Mouse (Mus musculus) stomach, embryonic 15.5 days (tissue): ENCODE data around the gene Psmd3. TPM values are rescaled to one million over a fixed set of nuclear protein-coding genes. Genes with fewer than 3 reads are reported as not detected.
"Not testable (repeated sequence)": the region's sequence is repeated elsewhere in the genome, so short reads cannot be mapped to it uniquely, and the experiment has no call there.

Experiments
- ATAC-seq: fragments of 200-750 bp; cut with Nextera tagmentation; 2 replicates; pipeline ENCODE4 v1.8.0; 2017; ENCODE audit warnings: low read depth, moderate number of reproducible peaks, moderate TSS enrichment; ENCODE audit not compliant: insufficient read depth, low FRiP score
- H3K27ac ChIP-seq: fragments of 300-500 bp; sonication (generic); 2 replicates; pipeline ENCODE4 v1.5.1; 2015; ENCODE audit warnings: mild to moderate bottlenecking, inconsistent platforms
- H3K27me3 ChIP-seq: fragments of 300-500 bp; sonication (generic); replicated peaks from 2 replicates; pipeline ENCODE4 v1.6.1; 2015; ENCODE audit warnings: inconsistent platforms
- H3K36me3 ChIP-seq: fragments of 300-500 bp; sonication (generic); 2 replicates; pipeline ENCODE4 v1.6.1; 2015; ENCODE audit warnings: inconsistent platforms
- H3K4me1 ChIP-seq: fragments of 300-500 bp; sonication (generic); 2 replicates; pipeline ENCODE4 v1.6.1; 2015; ENCODE audit warnings: inconsistent platforms
- H3K4me2 ChIP-seq: fragments of 300-500 bp; sonication (generic); 2 replicates; pipeline ENCODE4 v1.6.1; 2015; ENCODE audit warnings: mild to moderate bottlenecking, inconsistent platforms
- H3K4me3 ChIP-seq: fragments of 300-500 bp; sonication (generic); replicated peaks from 2 replicates; pipeline ENCODE4 v1.5.1; 2015; ENCODE audit warnings: inconsistent platforms
- H3K9ac ChIP-seq: fragments of 300-500 bp; sonication (generic); 2 replicates; pipeline ENCODE4 v1.6.1; 2015; ENCODE audit warnings: inconsistent platforms
- H3K9me3 ChIP-seq: fragments of 300-500 bp; sonication (generic); 2 replicates; pipeline ENCODE4 v1.6.1; 2016; ENCODE audit warnings: inconsistent platforms
- WGBS: fragments of 180-500 bp; shearing (Covaris S2); methylation state at CpG from one replicate; pipeline ENCODE4 v1.1.7; 2015; 5-methylcytosine and 5-hydroxymethylcytosine counted together
- polyA plus RNA-seq: library from polyadenylated mRNA; unstranded; fragments of >200 nt; fragmentation: Nextera tagmentation; extraction: Ambion mirVana; gene quantifications from 2 replicates; pipeline ENCODE4 v1.2.1, GENCODE M21; 2015

Gene Psmd3
- 180 and 190 TPM in 2 replicates for polyA plus RNA-seq

- Histone ChIP-seq H3K36me3 (peaks cover 13% of the 10 kb centered on the region), H3K27ac (peak within 1 kb of the TSS; percentile 82), H3K9ac (peak within 1 kb of the TSS; percentile 100), H3K9me3 (no peaks in the 10 kb centered on the region), H3K4me3 (peak within 1 kb of the TSS; percentile 98), H3K4me2 (peak within 1 kb of the TSS; percentile 79), H3K4me1 (peaks cover 12% of the 10 kb centered on the region), H3K27me3 (no peaks in the 10 kb centered on the region)
- WGBS = 3% methylated on average over 45 of the region's 45 CpGs
- peak; percentile 93 for ATAC-seq
These were observed at the start of gene Psmd3 for GRCm38 (mm10) chr11:98681786-98682745. TSS of gene Psmd3 (plus strand) at chr11:98682554.

GRCm38 (mm10) chr11:98635312-98635970 is 46.9 kb upstream of the Psmd3 start:
- H3K27me3 ChIP-seq, H3K9ac ChIP-seq, H3K4me2 ChIP-seq, H3K36me3 ChIP-seq, H3K9me3 ChIP-seq, ATAC-seq, H3K27ac ChIP-seq, H3K4me1 ChIP-seq, H3K4me3 ChIP-seq: not testable (repeated sequence)
- WGBS = 31% methylated on average over 10 of the region's 10 CpGs

GRCm38 (mm10) chr11:98637501-98637900 is 44.9 kb upstream of the Psmd3 start:
- WGBS = 75% methylated on average over 1 of the region's 1 CpGs
- Histone ChIP-seq H3K27me3 (no peaks in the 10 kb centered on the region), H3K9me3 (no peaks in the 10 kb centered on the region), H3K4me3 (no peak overlapping the region), H3K9ac (no peak overlapping the region), H3K36me3 (no peaks in the 10 kb centered on the region), H3K27ac (no peak overlapping the region), H3K4me2 (no peak overlapping the region), H3K4me1 (no peaks in the 10 kb centered on the region)
- ATAC-seq = no peak

DNA sequence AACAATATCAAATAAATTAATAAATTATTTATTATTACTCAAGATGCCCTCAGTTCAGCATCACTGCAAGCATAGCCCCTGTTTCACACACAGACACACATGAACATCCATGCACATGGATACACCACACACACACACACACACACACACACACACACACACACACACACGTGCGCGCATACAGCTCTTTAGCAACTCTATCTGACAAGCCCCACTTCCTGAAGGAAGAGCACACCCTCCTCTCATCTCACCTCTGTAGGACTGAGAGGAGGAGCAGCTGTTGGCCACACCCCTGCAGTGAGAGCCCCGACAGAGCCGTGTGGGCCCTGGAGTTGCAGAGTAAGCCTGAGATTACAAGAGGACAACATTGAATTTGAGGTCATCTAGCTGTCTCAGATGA is 42.3 kb upstream of the Psmd3 start:
- no peak for ATAC-seq
- 57% methylated on average over 5 of the region's 5 CpGs for WGBS

DNA sequence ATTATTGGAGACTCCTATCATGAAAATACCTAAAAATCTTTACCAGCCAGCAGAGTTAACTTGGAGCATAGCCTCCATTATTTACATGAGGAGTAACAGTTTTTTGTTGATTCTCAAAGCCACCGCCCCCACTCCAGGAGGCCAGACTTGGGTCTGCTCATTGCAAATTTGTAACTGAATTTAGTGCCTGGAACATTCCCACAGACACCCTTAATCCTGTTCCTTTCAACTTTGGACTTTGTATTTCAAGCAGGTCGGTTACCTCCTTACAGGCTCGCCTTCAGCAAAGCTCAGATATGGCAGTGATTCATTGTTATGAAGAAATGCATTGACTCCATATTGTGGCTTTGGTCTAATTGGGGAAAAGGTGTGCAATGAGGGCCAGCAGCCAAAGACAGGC is 37.6 kb upstream of the Psmd3 start:
- Histone ChIP-seq H3K27me3 (no peaks in the 10 kb centered on the region), H3K9ac (no peak overlapping the region), H3K36me3 (no peaks in the 10 kb centered on the region), H3K9me3 (no peaks in the 10 kb centered on the region), H3K4me2 (no peak overlapping the region), H3K4me3 (no peak overlapping the region), H3K4me1 (no peaks in the 10 kb centered on the region), H3K27ac (no peak overlapping the region)
- WGBS = 67% methylated on average over 3 of the region's 3 CpGs
- no peak for ATAC-seq

More for the DNA sequence above, 42.3 kb upstream of the Psmd3 start:
- Histone ChIP-seq H3K36me3 (no peaks in the 10 kb centered on the region), H3K27ac (no peak overlapping the region), H3K27me3 (no peaks in the 10 kb centered on the region), H3K4me2 (no peak overlapping the region), H3K4me3 (no peak overlapping the region), H3K4me1 (no peaks in the 10 kb centered on the region), H3K9me3 (no peaks in the 10 kb centered on the region), H3K9ac (no peak overlapping the region)

GRCm38 (mm10) chr11:98645946-98646345 is 36.4 kb upstream of the Psmd3 start:
- no peaks in the 10 kb centered on the region for H3K36me3 ChIP-seq
- no peak overlapping the region for H3K4me3 ChIP-seq
- 65% methylated on average over 2 of the region's 2 CpGs for WGBS
- H3K9ac ChIP-seq = no peak overlapping the region
- no peaks in the 10 kb centered on the region for H3K9me3 ChIP-seq
- H3K27ac ChIP-seq = no peak overlapping the region
- H3K4me1 ChIP-seq = no peaks in the 10 kb centered on the region
- no peak overlapping the region for H3K4me2 ChIP-seq
- no peak for ATAC-seq
- H3K27me3 ChIP-seq = 0 out of 2 replicates have a peak, but pooled peaks cover 2% of the 10 kb centered on the region

DNA sequence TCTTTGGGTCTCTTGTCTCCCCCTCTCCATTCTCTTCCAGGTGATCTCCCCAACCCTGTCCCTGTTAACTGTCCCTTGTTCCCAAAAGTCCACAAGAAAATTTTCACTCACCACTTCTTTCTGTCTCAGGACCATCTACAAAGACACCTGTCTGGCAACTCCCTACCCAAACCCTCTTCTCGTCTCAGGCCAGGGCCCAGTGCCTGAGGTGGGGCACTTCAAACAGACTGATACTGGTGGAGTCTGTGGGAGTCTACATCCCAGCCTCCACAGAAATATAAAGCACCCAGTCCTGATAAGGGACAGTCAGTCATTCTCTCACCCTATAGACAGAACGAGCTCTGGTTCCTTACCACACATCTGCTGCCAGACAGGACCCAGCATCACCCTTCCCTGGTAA is 35.9 kb upstream of the Psmd3 start, which contains the start of gene Gsdma2:
Gsdma2 (plus strand) TSS at position 301 of the 400 bp plus-strand sequence.
- Histone ChIP-seq H3K4me1 (no peaks in the 10 kb centered on the region), H3K4me2 (no peak within 1 kb of the TSS), H3K27me3 (0 out of 2 replicates have a peak, but pooled peaks cover 2% of the 10 kb centered on the region), H3K4me3 (no peak within 1 kb of the TSS), H3K36me3 (no peaks in the 10 kb centered on the region), H3K27ac (no peak within 1 kb of the TSS), H3K9ac (no peak within 1 kb of the TSS), H3K9me3 (no peaks in the 10 kb centered on the region)
- WGBS = 44% methylated on average over 2 of the region's 2 CpGs
- no peak for ATAC-seq

GRCm38 (mm10) chr11:98655076-98655475 is 27.3 kb upstream of the Psmd3 start:
- H3K27me3 ChIP-seq, H3K27ac ChIP-seq, H3K4me1 ChIP-seq, H3K4me2 ChIP-seq, H3K9ac ChIP-seq, H3K9me3 ChIP-seq, H3K36me3 ChIP-seq, H3K4me3 ChIP-seq: not testable (repeated sequence)
- ATAC-seq = peak; percentile 35
- WGBS = 15% methylated on average over 7 of the region's 7 CpGs

- H3K9ac ChIP-seq = no peak overlapping the region
- H3K9me3 ChIP-seq = no peaks in the 10 kb centered on the region
- no peak for ATAC-seq
- no peaks in the 10 kb centered on the region for H3K4me1 ChIP-seq
- no peaks in the 10 kb centered on the region for H3K27me3 ChIP-seq
- H3K4me3 ChIP-seq = no peak overlapping the region
- H3K27ac ChIP-seq = no peak overlapping the region
- H3K4me2 ChIP-seq = no peak overlapping the region
- WGBS = 10% methylated on average over 6 of the region's 6 CpGs
- no peaks in the 10 kb centered on the region for H3K36me3 ChIP-seq
These were observed 21.8 kb upstream of the Psmd3 start for GRCm38 (mm10) chr11:98660517-98660916.

DNA sequence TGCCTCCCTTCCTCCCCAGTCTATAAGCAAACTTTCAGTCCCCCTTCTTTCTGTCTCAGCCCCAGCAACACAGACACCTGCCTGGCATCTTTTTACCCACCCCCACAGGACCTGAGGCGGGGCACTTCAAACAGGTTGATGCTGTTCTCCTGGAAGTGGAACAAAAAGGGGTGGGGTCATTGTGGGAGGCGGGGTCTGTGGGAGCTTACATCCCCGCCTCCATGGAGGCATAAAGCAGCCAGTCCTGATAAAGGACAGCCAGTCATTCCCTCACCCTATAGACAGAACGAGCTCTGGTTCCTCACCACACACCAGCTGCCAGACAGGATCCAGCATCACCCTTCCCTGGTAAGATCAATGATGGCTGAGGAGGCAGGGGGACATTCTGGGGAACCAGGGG is 18.3 kb upstream of the Psmd3 start, which contains the start of gene Gsdma:
Gsdma (plus strand) TSS at position 261 of the 400 bp plus-strand sequence.
- H3K9me3 ChIP-seq = no peaks in the 10 kb centered on the region
- H3K4me1 ChIP-seq = no peaks in the 10 kb centered on the region
- H3K9ac ChIP-seq = no peak within 1 kb of the TSS
- WGBS = 23% methylated on average over 4 of the region's 4 CpGs
- no peaks in the 10 kb centered on the region for H3K36me3 ChIP-seq
- H3K4me3 ChIP-seq = no peak within 1 kb of the TSS
- H3K27me3 ChIP-seq = 0 out of 2 replicates have a peak, but pooled peaks cover 7% of the 10 kb centered on the region
- H3K4me2 ChIP-seq = no peak within 1 kb of the TSS
- no peak within 1 kb of the TSS for H3K27ac ChIP-seq
- ATAC-seq = no peak

GRCm38 (mm10) chr11:98668984-98669383 is 13.4 kb upstream of the Psmd3 start:
- Histone ChIP-seq H3K4me1 (no peaks in the 10 kb centered on the region), H3K4me2 (no peak overlapping the region), H3K36me3 (no peaks in the 10 kb centered on the region), H3K9ac (no peak overlapping the region), H3K9me3 (no peaks in the 10 kb centered on the region), H3K27me3 (0 out of 2 replicates have a peak, but pooled peaks cover 7% of the 10 kb centered on the region), H3K4me3 (no peak overlapping the region), H3K27ac (no peak overlapping the region)
- no peak for ATAC-seq
- WGBS = 48% methylated on average over 2 of the region's 2 CpGs
